Mouse (Mus musculus) frontal cortex, postnatal 36 days (tissue): ENCODE results near the gene Lyzl4.

Experiments
- DNase-seq, 2 experiments: peaks; one replicate each; pipeline ENCODE4 v3.0.0; 2022; ENCODE audit warnings: low spot score in 2 of 2

Gene Lyzl4

GRCm38 (mm10) chr9:121528605-121529357, 113.1 kb downstream of the Lyzl4 start:
- no peak for DNase-seq
